Mouse (Mus musculus) gastrocnemius, adult 2 months (tissue): ENCODE results near the gene Hils1. TPM values are rescaled to one million over a fixed set of nuclear protein-coding genes. Genes with fewer than 3 reads are reported as not detected.

Experiments
- DNase-seq: peaks from one replicate; pipeline ENCODE4 v3.0.0; 2022
- H3K27ac ChIP-seq: fragments of 200-600 bp; 2 replicates; pipeline ENCODE4 v1.8.1; 2022; ENCODE audit warnings: mild to moderate bottlenecking
- H3K4me3 ChIP-seq: fragments of 200-600 bp; 2 replicates; pipeline ENCODE4 v1.8.1; 2022; ENCODE audit warnings: mild to moderate bottlenecking, moderate library complexity
- CTCF ChIP-seq: fragments of 200-600 bp; IDR thresholded peaks from 2 replicates; pipeline ENCODE4 v1.8.1; 2022; ENCODE audit warnings: antibody characterized with exemption, mild to moderate bottlenecking, moderate library complexity
- intact Hi-C: fragments of 180-260 bp; cut with DNase I; formaldehyde crosslinking; loops from one replicate; pipeline ENCODE4 v1.15.1; 2025
- total RNA-seq, 2 experiments: library from RNA; stranded (reverse); gene quantifications; 2 replicates each; pipeline ENCODE4 v1.2.3; 2021

Hils1 gene
- total RNA-seq, 2 experiments from 2014 or later = not detected

DNA sequence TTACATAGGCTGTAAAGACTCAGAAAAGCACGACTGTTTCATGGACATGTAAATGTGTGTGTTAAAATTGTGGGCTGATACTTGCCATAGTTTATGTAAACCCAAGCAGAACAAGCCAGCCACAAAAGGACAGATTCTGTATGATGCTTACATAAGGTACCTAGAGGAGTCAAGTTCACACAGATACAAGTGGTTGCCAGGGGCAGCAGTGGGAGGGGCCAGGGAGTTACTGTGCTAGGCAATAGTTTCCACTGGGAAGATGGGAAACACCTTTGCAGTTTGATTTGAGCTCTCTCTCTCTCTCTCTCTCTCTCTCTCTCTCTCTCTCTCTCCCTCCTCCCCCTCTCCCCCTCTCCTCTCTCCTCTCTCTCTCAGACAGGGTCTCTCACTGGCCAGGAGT is 17.7 kb downstream of the Hils1 start:
- DNase-seq = no peak
- no peak for TF ChIP-seq CTCF
- intact Hi-C loops = no loop called here

DNA sequence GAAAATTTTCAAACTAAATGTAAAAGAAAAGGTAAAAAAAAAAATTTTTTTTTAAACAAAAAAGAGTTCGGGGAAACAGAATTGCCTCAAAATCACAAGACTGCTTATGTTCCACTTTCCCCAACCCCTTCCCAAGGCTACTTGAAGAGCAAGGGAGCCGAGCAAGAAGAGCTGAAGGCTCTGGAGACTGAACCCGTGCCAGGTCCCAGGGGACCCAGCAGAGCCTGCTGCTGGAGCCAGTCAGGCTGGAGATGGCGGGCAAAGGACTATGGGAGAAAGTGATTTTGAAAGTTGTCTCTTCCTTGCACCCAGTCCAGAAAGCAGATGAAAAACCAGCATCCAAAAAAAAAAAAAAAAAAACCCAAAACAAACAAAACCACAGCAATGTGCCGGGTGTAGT is 18.4 kb downstream of the Hils1 start:
- intact Hi-C loops = no loop called here
- no peak overlapping the region for H3K4me3 ChIP-seq
- DNase-seq = no peak
- no peak for TF ChIP-seq CTCF
- H3K27ac ChIP-seq = no peak overlapping the region

More for the DNA sequence above, 17.7 kb downstream of the Hils1 start:
- no peak overlapping the region for H3K4me3 ChIP-seq
- H3K27ac ChIP-seq = no peak overlapping the region

DNA sequence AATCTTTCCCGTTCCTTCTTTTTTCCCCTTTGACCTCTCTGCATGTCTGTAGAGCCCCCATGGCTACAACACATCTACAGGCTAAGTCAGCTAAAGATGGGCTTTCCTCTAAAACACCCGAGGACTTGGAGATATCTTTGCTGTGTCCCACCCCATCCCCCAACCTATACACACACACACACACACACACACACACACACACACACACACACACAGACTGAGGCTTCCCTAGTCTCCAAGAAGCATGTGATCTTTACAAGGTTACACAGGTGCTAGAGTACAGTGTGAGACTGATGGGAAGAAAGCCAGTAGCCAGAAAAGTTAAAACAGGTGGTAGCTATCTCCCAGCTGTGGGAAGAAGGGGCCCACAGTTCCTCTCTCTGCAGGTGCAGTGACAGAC is 19.0 kb downstream of the Hils1 start:
- 0 out of 2 replicates have a peak overlapping the region, but pooled peaks have one; percentile 93 for H3K27ac ChIP-seq
- no peak for DNase-seq
- TF ChIP-seq CTCF = no peak
- intact Hi-C loops = no loop called here
- no peak overlapping the region for H3K4me3 ChIP-seq

- no peak for DNase-seq
- Histone ChIP-seq H3K27ac (peak overlapping the region; percentile 93), H3K4me3 (no peak overlapping the region)
- intact Hi-C loops = no loop called here
- no peak for TF ChIP-seq CTCF
These were observed 19.9 kb downstream of the Hils1 start for GRCm38 (mm10) chr11:94987341-94987740.

GRCm38 (mm10) chr11:94987851-94988250 is 20.5 kb downstream of the Hils1 start:
- intact Hi-C loops = no loop called here
- TF ChIP-seq CTCF = no peak
- DNase-seq = no peak
- H3K27ac ChIP-seq = peak overlapping the region; percentile 93
- H3K4me3 ChIP-seq = no peak overlapping the region

- no peak for TF ChIP-seq CTCF
- intact Hi-C loops = no loop called here
- Histone ChIP-seq H3K4me3 (peak overlapping the region; percentile 98), H3K27ac (peak overlapping the region; percentile 93)
- peak; percentile 86 for DNase-seq
These were observed 21.6 kb downstream of the Hils1 start for GRCm38 (mm10) chr11:94988780-94989561.

- Histone ChIP-seq H3K27ac (peak overlapping the region; percentile 93), H3K4me3 (peak overlapping the region; percentile 98)
- intact Hi-C loops = no loop called here
- TF ChIP-seq CTCF = peak; percentile 7; the same call in 1 of the 2 replicates
- DNase-seq = peak; percentile 83
These were observed 22.2 kb downstream of the Hils1 start for GRCm38 (mm10) chr11:94989562-94990017.

- peak overlapping the region; percentile 93 for H3K27ac ChIP-seq
- H3K4me3 ChIP-seq = peak overlapping the region; percentile 98
- TF ChIP-seq CTCF = no peak
- intact Hi-C loops = no loop called here
- no peak for DNase-seq
These were observed 22.8 kb downstream of the Hils1 start for GRCm38 (mm10) chr11:94990102-94990748.

GRCm38 (mm10) chr11:94990749-94991577 is 23.6 kb downstream of the Hils1 start, which contains the start of gene Ppp1r9b:
Ppp1r9b (plus strand) TSS chr11:94991035.
- peak; percentile 76 for TF ChIP-seq CTCF
- H3K4me3 ChIP-seq = peak within 1 kb of the TSS; percentile 98
- H3K27ac ChIP-seq = peak within 1 kb of the TSS; percentile 93
- intact Hi-C loops = no loop called here
- peak; percentile 96 for DNase-seq

DNA sequence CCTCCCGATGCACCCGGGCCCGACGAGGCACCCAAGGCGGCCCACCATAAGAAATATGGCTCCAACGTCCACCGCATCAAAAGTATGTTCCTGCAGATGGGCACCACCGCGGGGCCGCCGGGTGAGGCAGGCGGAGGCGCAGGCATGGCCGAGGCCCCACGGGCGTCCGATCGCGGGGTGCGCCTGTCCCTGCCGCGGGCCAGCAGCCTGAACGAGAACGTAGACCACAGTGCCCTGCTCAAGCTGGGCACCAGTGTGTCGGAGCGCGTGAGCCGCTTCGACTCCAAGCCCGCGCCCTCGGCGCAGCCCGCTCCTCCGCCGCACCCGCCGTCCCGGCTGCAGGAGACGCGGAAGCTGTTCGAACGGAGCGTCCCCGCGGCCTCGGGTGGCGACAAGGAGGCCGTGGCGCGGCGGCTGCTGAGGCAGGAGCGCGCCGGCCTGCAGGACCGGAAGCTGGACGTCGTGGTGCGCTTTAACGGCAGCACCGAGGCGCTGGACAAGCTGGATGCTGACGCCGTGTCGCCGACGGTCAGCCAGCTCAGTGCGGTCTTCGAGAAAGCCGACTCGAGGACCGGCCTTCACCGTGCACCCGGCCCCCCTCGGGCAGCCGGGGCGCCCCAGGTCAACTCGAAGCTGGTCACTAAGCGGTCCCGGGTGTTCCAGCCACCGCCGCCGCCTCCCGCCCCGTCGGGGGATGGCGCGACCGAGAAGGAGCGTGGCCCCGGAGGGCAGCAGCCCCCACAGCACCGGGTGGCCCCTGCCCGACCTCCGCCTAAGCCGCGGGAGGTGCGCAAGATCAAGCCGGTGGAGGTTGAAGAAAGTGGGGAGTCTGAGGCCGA is 24.5 kb downstream of the Hils1 start:
- H3K4me3 ChIP-seq = peak overlapping the region; percentile 98
- no peak for TF ChIP-seq CTCF
- intact Hi-C loops = no loop called here
- peak overlapping the region; percentile 93 for H3K27ac ChIP-seq
- peak; percentile 71 for DNase-seq

DNA sequence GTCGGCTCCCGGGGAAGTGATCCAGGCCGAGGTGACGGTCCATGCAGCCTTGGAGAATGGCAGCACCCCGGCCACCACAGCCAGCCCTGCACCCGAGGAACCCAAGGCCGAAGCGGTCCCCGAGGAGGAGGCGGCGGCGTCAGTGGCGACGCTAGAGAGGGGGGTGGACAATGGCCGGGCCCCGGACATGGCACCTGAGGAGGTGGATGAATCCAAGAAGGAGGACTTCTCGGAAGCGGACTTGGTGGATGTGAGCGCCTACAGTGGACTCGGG is 25.0 kb downstream of the Hils1 start:
- H3K27ac ChIP-seq = peak overlapping the region; percentile 93
- intact Hi-C loops = no loop called here
- no peak for DNase-seq
- no peak for TF ChIP-seq CTCF
- H3K4me3 ChIP-seq = peak overlapping the region; percentile 98
